Mouse (Mus musculus) embryonic facial prominence, embryonic 10.5 days (tissue): ENCODE measurements at regions not wholly inside any gene's neighbourhood (a gene's known extent, or its start where the extent isn't known, plus 50 kb on each side); places are given as distances from the start of the nearest gene placed in this dataset.

ENCODE experiments used
- DNase-seq: peaks from one replicate; pipeline ENCODE4 v3.0.0-alpha.2; 2017; ENCODE audit warnings: low spot score
- H3K27ac ChIP-seq: fragments of 300-500 bp; sonication (generic); replicated peaks from 2 replicates; pipeline ENCODE4 v1.5.1; 2016; ENCODE audit warnings: mild to moderate bottlenecking
- H3K27me3 ChIP-seq: fragments of 300-500 bp; sonication (generic); replicated peaks from 2 replicates; pipeline ENCODE4 v1.6.1; 2016; ENCODE audit warnings: low read depth, mild to moderate bottlenecking; ENCODE audit not compliant: poor library complexity, severe bottlenecking
- H3K36me3 ChIP-seq: fragments of 300-500 bp; sonication (generic); replicated peaks from 2 replicates; pipeline ENCODE4 v1.6.1; 2016; ENCODE audit warnings: mild to moderate bottlenecking, moderate library complexity
- H3K4me1 ChIP-seq: fragments of 300-500 bp; sonication (generic); 2 replicates; pipeline ENCODE4 v1.6.1; 2016
- H3K4me3 ChIP-seq: fragments of 300-500 bp; sonication (generic); 2 replicates; pipeline ENCODE4 v1.5.1; 2016; ENCODE audit warnings: mild to moderate bottlenecking, moderate library complexity
- H3K9me3 ChIP-seq: fragments of 300-500 bp; sonication (generic); 2 replicates; pipeline ENCODE4 v1.6.1; 2016; ENCODE audit warnings: mild to moderate bottlenecking
- WGBS: fragments of 180-500 bp; shearing (Covaris S2); methylation state at CpG from one replicate; pipeline ENCODE4 v1.1.7; 2016; 5-methylcytosine and 5-hydroxymethylcytosine counted together

DNA sequence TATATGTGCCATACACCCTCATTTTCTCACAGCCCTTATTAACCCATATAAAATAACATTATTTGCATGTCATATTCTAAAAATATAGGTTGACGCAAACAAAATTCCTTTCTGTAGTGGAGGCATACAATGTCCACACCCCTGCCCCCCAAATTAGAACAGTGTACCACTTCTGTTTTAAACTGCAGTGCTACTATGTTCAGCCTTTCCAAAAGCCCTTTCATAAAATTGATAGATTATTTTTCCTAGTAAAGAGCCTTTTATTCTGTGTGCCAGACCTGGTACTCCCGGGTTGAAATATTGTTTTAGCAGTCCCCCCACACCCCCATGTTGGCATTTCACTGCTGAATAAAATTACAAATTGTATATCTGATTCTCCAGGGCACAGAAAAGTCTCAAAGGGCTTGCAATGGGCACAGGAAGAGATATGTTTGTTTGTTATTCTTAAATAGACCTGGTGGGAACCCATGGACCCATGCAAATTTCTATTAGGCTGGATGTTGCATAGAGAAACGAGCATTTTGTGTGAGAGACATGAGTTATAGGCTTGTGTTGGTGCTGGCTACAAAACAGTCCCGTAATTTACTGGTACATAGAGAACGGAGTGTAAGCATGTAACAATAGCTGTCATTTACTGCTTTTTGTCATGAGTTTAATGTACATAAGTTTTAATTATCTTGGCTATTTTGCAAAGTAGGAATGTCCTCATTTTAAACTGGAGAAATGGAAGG lies 192.4 kb upstream of the Tenm3 start:
- WGBS, result 88% methylated on average over 5 of the region's 5 CpGs
- H3K4me3 ChIP-seq, result no peak overlapping the region

DNA sequence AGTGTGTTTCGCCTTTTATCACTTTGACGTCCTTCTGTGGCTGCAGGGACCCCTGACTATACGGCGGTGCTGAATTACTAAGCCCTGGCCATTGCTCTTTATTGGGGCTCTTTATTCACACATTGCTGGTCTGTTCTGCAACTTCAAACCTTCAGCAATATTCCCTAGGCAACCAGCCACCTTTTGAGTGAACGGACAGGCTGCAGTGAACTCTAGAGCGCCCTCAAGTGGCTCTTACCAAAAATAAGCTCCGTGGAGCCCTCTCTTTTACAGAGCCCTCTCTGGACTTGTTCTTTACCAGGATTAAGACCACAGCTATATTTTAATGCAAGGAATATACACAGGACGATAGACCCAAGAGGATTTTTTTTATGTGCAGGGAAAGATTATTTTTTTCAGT lies 191.8 kb upstream of the Tenm3 start:
- H3K4me3 ChIP-seq, result no peak overlapping the region
- H3K27me3 ChIP-seq, result peaks cover 6% of the 10 kb centered on the region
- H3K27ac ChIP-seq, result no peak overlapping the region
- 0 out of 2 replicates have a peak, but pooled peaks cover 2% of the 10 kb centered on the region for H3K4me1 ChIP-seq
- H3K36me3 ChIP-seq, result no peaks in the 10 kb centered on the region
- peaks cover 2% of the 10 kb centered on the region; the same call in 1 of the 2 replicates for H3K9me3 ChIP-seq
- 48% methylated on average over 8 of the region's 8 CpGs for WGBS
- DNase-seq, result peak; percentile 36

More for the DNA sequence above, 192.4 kb upstream of the Tenm3 start:
- H3K27ac ChIP-seq, result no peak overlapping the region
- no peaks in the 10 kb centered on the region for H3K36me3 ChIP-seq
- DNase-seq, result no peak
- peaks cover 6% of the 10 kb centered on the region for H3K27me3 ChIP-seq
- peaks cover 2% of the 10 kb centered on the region; the same call in 1 of the 2 replicates for H3K9me3 ChIP-seq
- 0 out of 2 replicates have a peak, but pooled peaks cover 2% of the 10 kb centered on the region for H3K4me1 ChIP-seq

DNA sequence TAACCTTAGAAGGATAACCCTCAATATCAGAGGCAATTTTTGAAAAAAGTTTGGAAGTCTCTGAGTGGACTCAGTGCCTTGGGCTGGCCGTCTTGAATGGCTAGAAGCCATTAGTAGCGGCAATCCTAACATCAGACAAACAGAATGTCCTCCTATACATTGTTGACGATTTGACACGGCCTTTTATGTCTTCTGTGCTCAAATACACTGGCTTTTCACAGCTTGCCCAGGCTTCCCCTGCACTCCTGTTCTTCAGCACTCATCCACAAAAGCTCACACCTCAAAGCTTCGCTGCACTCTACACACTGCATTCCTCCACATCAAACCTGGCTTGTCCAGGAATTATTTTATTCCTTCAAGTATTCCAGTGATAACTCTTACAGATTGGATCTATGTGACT lies 186.5 kb upstream of the Tenm3 start:
- Histone ChIP-seq H3K36me3 (no peaks in the 10 kb centered on the region), H3K27ac (no peak overlapping the region), H3K4me3 (no peak overlapping the region), H3K9me3 (no peaks in the 10 kb centered on the region), H3K27me3 (peaks cover 6% of the 10 kb centered on the region), H3K4me1 (0 out of 2 replicates have a peak, but pooled peaks cover 2% of the 10 kb centered on the region)
- WGBS, result 60% methylated on average over 5 of the region's 5 CpGs
- DNase-seq, result no peak

DNA sequence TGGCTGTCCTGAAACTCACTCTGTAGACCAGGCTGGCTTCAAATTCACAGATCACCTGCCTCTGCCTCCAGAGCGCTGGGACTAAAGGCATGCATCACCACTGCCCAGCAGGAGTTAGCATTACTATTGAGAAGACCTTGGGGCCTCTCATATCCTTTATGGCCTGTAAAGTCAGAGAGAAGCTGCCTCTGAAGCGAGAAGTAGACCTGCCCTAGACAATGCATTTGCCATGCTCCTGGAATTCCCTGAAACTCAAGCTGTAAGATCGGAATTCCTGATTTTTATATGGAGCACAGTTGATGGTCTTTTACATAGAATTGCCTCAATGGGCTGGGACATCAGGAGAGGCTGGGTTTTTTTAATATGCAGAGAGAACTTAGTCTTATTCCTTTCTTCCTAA lies 174.0 kb upstream of the Tenm3 start:
- Histone ChIP-seq H3K27ac (no peak overlapping the region), H3K27me3 (no peaks in the 10 kb centered on the region), H3K36me3 (no peaks in the 10 kb centered on the region), H3K4me1 (no peaks in the 10 kb centered on the region), H3K4me3 (no peak overlapping the region), H3K9me3 (no peaks in the 10 kb centered on the region)
- 89% methylated on average over 3 of the region's 3 CpGs for WGBS
- DNase-seq, result no peak

DNA sequence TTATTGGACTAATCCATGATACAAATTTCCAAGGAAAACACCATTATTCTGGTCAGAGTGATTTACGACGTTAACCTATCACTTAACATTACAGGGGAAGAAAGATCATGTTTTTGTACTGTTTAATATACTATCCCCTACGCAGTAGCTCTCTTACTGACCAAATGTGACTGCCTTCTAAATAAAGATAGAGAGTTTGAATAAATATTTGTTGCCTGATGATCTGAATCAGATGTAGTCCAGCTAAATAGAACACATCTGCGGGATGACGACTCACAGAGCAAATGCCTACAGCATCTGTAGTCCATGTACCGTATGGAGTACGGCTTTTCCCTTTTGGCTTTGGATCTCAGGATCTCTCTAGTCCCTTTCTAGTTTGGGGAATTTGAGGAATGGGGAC lies 171.9 kb upstream of the Tenm3 start:
- WGBS, result 89% methylated on average over 7 of the region's 7 CpGs
- Histone ChIP-seq H3K4me1 (no peaks in the 10 kb centered on the region), H3K9me3 (no peaks in the 10 kb centered on the region), H3K27me3 (no peaks in the 10 kb centered on the region), H3K27ac (no peak overlapping the region), H3K4me3 (no peak overlapping the region), H3K36me3 (no peaks in the 10 kb centered on the region)
- DNase-seq, result no peak

DNA sequence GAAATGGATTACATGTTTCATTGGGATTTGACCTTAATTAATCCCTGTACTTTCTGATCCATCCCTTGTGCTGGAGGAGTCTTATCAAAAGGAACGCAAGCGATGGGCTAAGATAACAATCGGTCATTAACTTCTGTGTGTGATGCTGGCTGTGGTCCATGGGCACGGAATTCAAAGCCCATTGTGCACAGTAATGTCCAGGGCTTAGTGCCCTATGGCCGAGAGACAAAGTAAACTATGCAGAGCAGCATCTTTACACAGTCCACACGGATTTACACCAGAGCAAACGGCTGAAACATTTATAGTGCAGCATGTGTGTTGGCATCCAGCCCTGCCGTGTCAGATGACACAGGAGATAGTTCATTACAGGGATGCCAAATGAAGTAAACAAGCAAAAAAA lies 171.4 kb upstream of the Tenm3 start:
- no peaks in the 10 kb centered on the region for H3K4me1 ChIP-seq
- no peaks in the 10 kb centered on the region for H3K9me3 ChIP-seq
- H3K27ac ChIP-seq, result no peak overlapping the region
- no peak for DNase-seq
- H3K36me3 ChIP-seq, result no peaks in the 10 kb centered on the region
- 84% methylated on average over 8 of the region's 8 CpGs for WGBS
- no peak overlapping the region for H3K4me3 ChIP-seq
- no peaks in the 10 kb centered on the region for H3K27me3 ChIP-seq

DNA sequence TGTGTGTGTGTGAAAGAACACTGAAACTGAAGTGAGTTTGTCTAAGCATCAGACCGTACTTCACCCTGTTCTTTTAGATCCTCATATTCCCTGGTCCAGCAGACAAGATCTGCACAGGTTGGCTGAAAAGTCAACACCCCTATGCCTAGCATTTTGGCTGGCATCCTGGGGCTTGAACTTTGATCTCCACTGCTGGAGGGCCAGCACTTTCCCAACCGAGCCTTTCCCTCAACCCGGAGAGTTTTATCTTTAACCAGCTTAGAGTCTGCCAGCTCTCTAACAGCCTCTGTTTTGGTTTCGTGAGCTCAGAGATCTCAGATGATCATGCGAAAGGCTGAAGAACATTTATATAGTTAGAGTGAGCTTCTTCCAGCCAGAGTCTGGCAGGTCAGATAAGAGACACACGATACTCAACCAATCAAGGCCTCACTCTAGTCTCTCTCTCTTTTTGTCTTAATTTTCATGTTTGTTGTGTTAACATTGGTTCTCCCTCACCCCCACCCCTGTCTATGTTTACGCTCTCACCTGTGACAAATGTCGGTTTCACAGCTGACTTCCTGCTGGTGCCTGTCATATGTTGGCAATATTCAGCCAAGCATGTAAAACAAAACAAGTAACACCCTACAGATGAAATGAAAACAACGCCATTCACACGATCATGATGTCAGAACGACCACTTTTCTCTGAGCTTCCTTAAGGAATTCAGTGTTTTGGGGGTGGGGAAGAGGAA lies 162.7 kb upstream of the Tenm3 start:
- Histone ChIP-seq H3K27me3 (no peaks in the 10 kb centered on the region), H3K9me3 (no peaks in the 10 kb centered on the region), H3K4me1 (0 out of 2 replicates have a peak, but pooled peaks cover 3% of the 10 kb centered on the region), H3K27ac (no peak overlapping the region), H3K36me3 (no peaks in the 10 kb centered on the region), H3K4me3 (no peak overlapping the region)
- WGBS, result 70% methylated on average over 11 of the region's 11 CpGs
- no peak for DNase-seq

DNA sequence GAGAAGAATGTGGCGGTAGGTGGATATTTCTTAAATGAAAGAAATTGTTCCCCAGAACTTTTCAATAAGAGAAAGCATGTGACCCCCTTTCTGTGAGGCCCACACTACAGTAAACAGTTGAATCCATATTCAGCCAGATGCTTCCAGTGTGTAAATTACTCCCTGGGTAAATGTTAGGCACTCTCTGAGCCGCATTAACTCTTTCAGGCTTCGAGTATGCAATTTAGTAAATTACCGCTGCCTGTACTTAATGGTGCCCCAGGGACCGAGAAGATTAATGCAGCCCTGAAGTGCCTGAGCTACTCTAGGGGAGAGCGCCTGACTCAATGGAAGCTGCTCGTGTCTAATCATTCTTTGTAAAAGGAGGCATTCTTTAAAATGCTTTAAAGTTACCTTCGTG lies 137.9 kb upstream of the Tenm3 start:
- peaks cover 8% of the 10 kb centered on the region; the same call in 1 of the 2 replicates for H3K4me1 ChIP-seq
- H3K36me3 ChIP-seq, result no peaks in the 10 kb centered on the region
- no peak overlapping the region for H3K4me3 ChIP-seq
- WGBS, result 55% methylated on average over 8 of the region's 8 CpGs
- peaks cover 4% of the 10 kb centered on the region; the same call in 1 of the 2 replicates for H3K9me3 ChIP-seq
- no peaks in the 10 kb centered on the region; the same call in 1 of the 2 replicates for H3K27me3 ChIP-seq
- H3K27ac ChIP-seq, result no peak overlapping the region
- DNase-seq, result peak; percentile 22

DNA sequence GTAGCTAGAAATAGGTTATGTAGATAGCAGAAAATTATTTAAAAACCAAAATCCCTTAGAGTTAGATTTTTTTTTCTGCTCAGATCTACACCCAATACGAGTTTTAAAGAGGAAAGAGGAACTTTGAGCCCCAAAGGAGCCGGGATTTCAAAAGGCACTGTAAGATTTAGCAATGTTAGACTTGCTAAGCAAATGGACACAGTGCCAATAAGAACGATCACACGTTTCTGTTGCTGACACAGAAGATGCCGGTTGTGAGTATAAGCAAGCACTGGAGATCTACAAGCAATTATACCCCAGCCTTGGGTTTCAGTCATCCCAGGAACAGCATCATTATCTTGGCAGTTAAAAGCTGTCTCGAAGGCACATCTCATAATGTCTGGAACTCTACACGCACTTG lies 137.0 kb upstream of the Tenm3 start:
- Histone ChIP-seq H3K9me3 (peaks cover 4% of the 10 kb centered on the region; the same call in 1 of the 2 replicates), H3K27ac (no peak overlapping the region), H3K27me3 (no peaks in the 10 kb centered on the region; the same call in 1 of the 2 replicates), H3K4me3 (no peak overlapping the region), H3K4me1 (peaks cover 8% of the 10 kb centered on the region; the same call in 1 of the 2 replicates), H3K36me3 (no peaks in the 10 kb centered on the region)
- WGBS, result 85% methylated on average over 7 of the region's 7 CpGs
- DNase-seq, result no peak

DNA sequence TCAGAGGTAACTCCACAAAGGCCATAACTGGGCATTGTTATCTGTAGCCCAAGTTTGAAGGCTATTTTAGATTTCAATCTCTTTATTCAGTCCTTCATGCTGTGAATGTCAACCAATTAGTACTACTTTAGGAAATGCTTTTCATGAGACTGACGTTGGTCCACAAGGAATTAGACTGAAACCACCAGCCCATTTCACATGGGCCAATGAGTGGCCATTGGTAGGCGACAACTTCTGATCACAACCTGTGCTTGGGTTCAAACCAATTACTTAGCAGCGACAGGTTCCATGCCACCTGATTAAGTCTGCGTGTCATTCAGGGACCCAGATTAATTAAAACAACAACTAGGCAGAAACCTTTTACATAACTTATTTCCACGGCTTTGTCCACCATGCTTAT lies 126.9 kb upstream of the Tenm3 start:
- WGBS, result 66% methylated on average over 5 of the region's 5 CpGs
- Histone ChIP-seq H3K4me3 (no peak overlapping the region), H3K4me1 (no peaks in the 10 kb centered on the region), H3K27me3 (0 out of 2 replicates have a peak, but pooled peaks cover 4% of the 10 kb centered on the region), H3K36me3 (no peaks in the 10 kb centered on the region), H3K27ac (no peak overlapping the region), H3K9me3 (no peaks in the 10 kb centered on the region)
- no peak for DNase-seq

DNA sequence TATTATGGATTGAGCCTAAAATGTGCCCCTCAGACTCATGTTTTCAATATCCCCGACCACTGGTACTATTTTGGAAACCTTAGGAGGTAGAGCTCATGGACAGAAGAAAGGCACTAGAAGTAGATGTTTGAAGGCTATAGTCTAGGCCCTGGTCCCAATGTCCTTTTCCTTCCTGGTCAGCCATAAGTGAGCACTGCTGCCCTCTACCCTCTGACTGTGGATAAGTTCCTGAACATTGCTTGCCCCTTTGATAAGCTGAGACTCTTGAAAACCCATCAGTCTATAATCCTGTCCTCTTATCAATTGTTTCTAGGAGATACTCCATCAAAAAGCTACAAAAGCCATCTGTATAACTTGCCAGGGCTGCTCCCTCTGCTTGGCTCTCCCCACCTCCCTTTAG lies 121.2 kb upstream of the Tenm3 start:
- DNase-seq, result no peak
- no peaks in the 10 kb centered on the region for H3K9me3 ChIP-seq
- WGBS, result 81% methylated on average over 1 of the region's 1 CpGs
- no peaks in the 10 kb centered on the region for H3K4me1 ChIP-seq
- H3K36me3 ChIP-seq, result no peaks in the 10 kb centered on the region
- no peak overlapping the region for H3K4me3 ChIP-seq
- no peak overlapping the region for H3K27ac ChIP-seq
- no peaks in the 10 kb centered on the region for H3K27me3 ChIP-seq

DNA sequence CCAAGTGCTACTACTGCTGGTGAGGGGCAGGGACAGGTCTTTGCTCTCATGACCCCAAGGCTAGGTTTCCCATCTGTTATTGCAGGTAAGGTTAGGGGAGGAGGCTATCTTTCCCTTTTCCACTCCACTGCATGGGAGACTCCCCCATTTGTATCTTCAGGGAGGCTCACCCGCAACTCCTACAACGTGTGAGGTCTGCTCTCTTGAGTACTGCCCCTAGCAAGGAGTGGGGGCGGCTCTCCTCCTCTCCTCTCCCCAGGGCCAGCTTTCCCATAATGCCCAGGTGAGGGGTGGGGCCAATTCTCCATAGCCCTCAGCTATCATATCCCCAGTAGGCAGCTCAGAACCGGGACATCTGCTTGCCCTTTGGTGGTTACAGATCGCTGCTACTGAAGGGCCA lies 113.9 kb upstream of the Tenm3 start:
- Histone ChIP-seq H3K27me3 (no peaks in the 10 kb centered on the region; the same call in 1 of the 2 replicates), H3K36me3 (no peaks in the 10 kb centered on the region), H3K27ac (no peak overlapping the region), H3K4me1 (no peaks in the 10 kb centered on the region), H3K9me3 (no peaks in the 10 kb centered on the region), H3K4me3 (no peak overlapping the region)
- WGBS, result 87% methylated on average over 5 of the region's 5 CpGs
- no peak for DNase-seq

DNA sequence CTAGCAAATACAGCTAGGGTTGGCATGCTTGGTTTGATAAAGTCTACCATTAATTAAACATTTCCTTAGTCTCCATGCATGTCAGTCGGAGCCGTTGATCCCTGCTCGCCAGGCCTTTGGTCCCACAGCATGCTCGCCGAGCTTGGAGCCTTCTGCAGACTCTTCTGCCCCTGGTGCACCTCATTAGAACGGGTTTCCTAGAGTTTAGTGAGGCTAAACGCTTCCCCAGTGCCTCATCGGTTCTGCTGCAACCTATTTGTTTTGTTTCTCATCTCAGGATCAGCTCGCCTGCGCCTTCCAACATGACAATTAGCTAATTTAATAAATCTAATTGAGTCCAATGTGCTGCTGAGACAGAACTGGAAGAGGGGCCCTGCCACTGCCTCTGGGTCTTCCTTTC lies 107.7 kb upstream of the Tenm3 start:
- Histone ChIP-seq H3K4me1 (no peaks in the 10 kb centered on the region), H3K27ac (no peak overlapping the region), H3K27me3 (no peaks in the 10 kb centered on the region), H3K4me3 (no peak overlapping the region), H3K9me3 (no peaks in the 10 kb centered on the region), H3K36me3 (no peaks in the 10 kb centered on the region)
- WGBS, result 80% methylated on average over 10 of the region's 10 CpGs
- no peak for DNase-seq
